9 mouse cellular contexts compared by ENCODE assay signal in the genomic region with DNA sequence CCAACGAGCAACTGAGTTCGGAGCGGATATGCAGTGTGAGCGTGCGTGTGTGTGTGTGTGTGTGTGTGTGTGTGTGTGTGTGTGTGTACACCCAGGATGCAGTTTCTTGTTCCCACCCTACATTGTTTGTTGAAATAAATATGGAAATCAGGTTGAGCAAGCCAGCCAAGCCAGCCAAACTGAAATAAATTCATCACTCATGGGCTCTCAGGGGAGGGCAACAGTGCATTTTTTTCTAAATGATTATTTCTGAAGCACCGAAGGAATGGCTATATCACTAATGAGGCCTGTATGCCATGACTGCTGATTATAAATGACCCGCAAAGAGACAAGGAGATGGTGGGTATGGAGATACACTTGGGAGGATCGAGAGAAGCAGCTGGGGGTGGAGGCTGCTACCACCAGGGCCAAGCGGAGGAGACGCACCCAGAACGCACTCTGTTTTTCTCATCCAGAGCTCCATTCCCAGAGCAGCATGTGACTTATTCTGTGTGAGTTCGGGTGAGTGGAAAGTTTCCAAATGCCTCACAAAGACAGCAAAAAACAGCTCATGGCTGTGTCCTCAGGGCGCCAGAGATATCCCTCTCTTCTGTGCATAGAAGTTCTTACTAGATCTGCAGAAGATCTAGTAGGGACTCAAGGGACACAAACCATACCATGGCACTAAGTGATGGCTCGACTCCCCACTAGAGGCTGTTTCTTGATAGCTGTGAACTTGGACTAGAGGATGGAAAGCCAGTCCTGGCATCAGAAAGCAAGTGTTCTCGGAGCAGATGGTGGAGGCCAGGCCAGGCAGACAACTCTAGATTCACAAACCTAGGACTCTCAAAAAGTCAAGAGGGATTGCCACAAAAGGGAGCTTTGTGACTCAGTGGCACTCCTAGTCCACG.
DNase-seq lines count a peak whose midpoint lies in the region; ATAC-seq and TF ChIP-seq lines count a peak whose summit lies in the region.
"Had no signal": no experiment of that assay in that cellular context is flagged by ENCODE, and none has a peak within 500 bp of the region (broad histone marks: within the 10 kb centered on the region; RNA-seq: fewer than 3 reads in every experiment).

No protein-coding gene starts in this region.

- peaks cover 4% of the 10 kb centered on the region for H3K4me1 ChIP-seq in lung, adult 2 months (ENCODE audit: control insufficient read depth, insufficient read depth, low read length)
- H3K4me1 ChIP-seq in hindbrain, embryonic 13.5 days (replicated peaks), result peaks cover 83% of the 10 kb centered on the region
- H3K4me1 ChIP-seq in neural tube, embryonic 15.5 days, result peaks cover 46% of the 10 kb centered on the region

- no peaks in the 10 kb centered on the region for H3K9me3 ChIP-seq in hindbrain, embryonic 13.5 days
- no peaks in the 10 kb centered on the region for H3K9me3 ChIP-seq in neural tube, embryonic 15.5 days (replicated peaks)
- H3K9me3 ChIP-seq: G1E had no signal

- 63% methylated on average over 16 of the region's 16 CpGs for WGBS in lung, adult 2 months
- 56% methylated on average over 16 of the region's 16 CpGs for WGBS in hindbrain, embryonic 13.5 days
- 54% methylated on average over 16 of the region's 16 CpGs for WGBS in neural tube, embryonic 15.5 days

- no peak overlapping the region for H3K4me3 ChIP-seq in lung, adult 2 months (replicated peaks; ENCODE audit: extremely low read depth, low read depth, low read length)
- H3K4me3 ChIP-seq in hindbrain, embryonic 13.5 days, result no peak overlapping the region
- no peak overlapping the region for H3K4me3 ChIP-seq in neural tube, embryonic 15.5 days (replicated peaks)

- no peaks in the 10 kb centered on the region for H3K36me3 ChIP-seq in hindbrain, embryonic 13.5 days
- no peaks in the 10 kb centered on the region for H3K36me3 ChIP-seq in neural tube, embryonic 15.5 days
- H3K36me3 ChIP-seq: G1E had no signal

- H3K4me2 ChIP-seq in hindbrain, embryonic 13.5 days, result no peak overlapping the region
- no peak overlapping the region for H3K4me2 ChIP-seq in neural tube, embryonic 15.5 days

- H3K27me3 ChIP-seq in hindbrain, embryonic 13.5 days, result no peaks in the 10 kb centered on the region
- H3K27me3 ChIP-seq in neural tube, embryonic 15.5 days (replicated peaks), result no peaks in the 10 kb centered on the region

- ATAC-seq in hindbrain, embryonic 13.5 days (ENCODE audit: low FRiP score), result peak; percentile 32; the same call in 1 of the 2 replicates
- no peak for ATAC-seq in neural tube, embryonic 15.5 days (ENCODE audit: low FRiP score)

- 0 out of 2 replicates have a peak, but pooled peaks have one; percentile 22 for TF ChIP-seq POLR2A in lung, adult 2 months (IDR thresholded peaks at IDR 0.05; ENCODE audit: borderline replicate concordance, extremely low read depth, low read depth, low read length)

- peak overlapping the region; percentile 81 for H3K27ac ChIP-seq in hindbrain, embryonic 13.5 days
- peak overlapping the region; percentile 60 for H3K27ac ChIP-seq in neural tube, embryonic 15.5 days (replicated peaks)

- no peak for TF ChIP-seq CTCF in lung, adult 2 months (IDR thresholded peaks at IDR 0.05; ENCODE audit: insufficient read depth, low read length)

- DNase-seq in lung, adult 2 months, result no peak
- no peak for DNase-seq in lung, postnatal 4 days
- peak; percentile 44 to 49 for DNase-seq in cerebellum, postnatal 36 days
- no peak for DNase-seq in embryo, embryonic 10 days (ENCODE audit: low spot score)
- no peak for DNase-seq in adrenal gland, postnatal 36 days
- no peak for DNase-seq in frontal cortex, postnatal 14 days (ENCODE audit: low spot score in 2 of 2)

- no peak overlapping the region for H3K9ac ChIP-seq in hindbrain, embryonic 13.5 days
- H3K9ac ChIP-seq in neural tube, embryonic 15.5 days (replicated peaks), result no peak overlapping the region

Comparison
In these comparisons a context has a peak if more than half of its experiments do, and no peak if none do; other contexts are left out.
1. DNase-seq: peak in cerebellum, postnatal 36 days (2 of 2); none in lung, adult 2 months (single experiment), lung, postnatal 4 days (0 of 2), embryo, embryonic 10 days (single experiment), adrenal gland, postnatal 36 days (0 of 2) and frontal cortex, postnatal 14 days (0 of 2).